Mouse (Mus musculus) liver, embryonic 14.5 days (tissue): ENCODE results near the gene Fas. TPM values are rescaled to one million over a fixed set of nuclear protein-coding genes. Genes with fewer than 3 reads are reported as not detected.

Experiments
- ATAC-seq: fragments of 200-750 bp; cut with Nextera tagmentation; 2 replicates; pipeline ENCODE4 v1.8.0; 2017; ENCODE audit warnings: moderate number of reproducible peaks, mild to moderate bottlenecking, moderate library complexity; ENCODE audit not compliant: insufficient read depth
- DNase-seq, 3 experiments: peaks; one replicate each; pipeline ENCODE4 v3.0.0-alpha.2; 2012 to 2013; ENCODE audit warnings: low read depth in 3 of 3, low spot score in 3 of 3
- H3K27ac ChIP-seq: fragments of 300-500 bp; sonication (generic); 2 replicates; pipeline ENCODE4 v1.5.1; 2014; ENCODE audit warnings: moderate library complexity, mild to moderate bottlenecking, control low read depth, inconsistent platforms
- H3K27me3 ChIP-seq: fragments of 300-500 bp; sonication (generic); 2 replicates; pipeline ENCODE4 v1.6.1; 2014; ENCODE audit warnings: mild to moderate bottlenecking, low read length, moderate library complexity; ENCODE audit not compliant: control insufficient read depth, insufficient read depth
- H3K36me3 ChIP-seq: fragments of 300-500 bp; sonication (generic); replicated peaks from 2 replicates; pipeline ENCODE4 v1.6.1; 2014; ENCODE audit warnings: low read depth; ENCODE audit not compliant: control insufficient read depth, insufficient read depth
- H3K4me1 ChIP-seq, 2 experiments: fragments of 200-500 bp in 1 of 2; fragments of 300-500 bp in 1 of 2; sonication (generic) in 1 of 2; replicated peaks; 2 replicates each; pipeline ENCODE4 v1.6.1; 2012 to 2014; ENCODE audit warnings: antibody characterized with exemption in 1 of 2, inconsistent platforms in 1 of 2, low read length in 1 of 2; ENCODE audit not compliant: control insufficient read depth in 2 of 2, insufficient read depth in 2 of 2
- H3K4me2 ChIP-seq: fragments of 300-500 bp; sonication (generic); 2 replicates; pipeline ENCODE4 v1.6.1; 2014; ENCODE audit warnings: low read depth, mild to moderate bottlenecking, control low read depth, moderate library complexity
- H3K4me3 ChIP-seq, 2 experiments: fragments of 200-500 bp in 1 of 2; fragments of 300-500 bp in 1 of 2; sonication (generic) in 1 of 2; 2 replicates each; pipeline ENCODE4 v1.5.1; 2012 to 2014; ENCODE audit warnings: low read depth in 2 of 2, low read length in 2 of 2, mild to moderate bottlenecking in 2 of 2, control low read depth in 1 of 2, inconsistent platforms in 1 of 2, moderate library complexity in 1 of 2; ENCODE audit not compliant: insufficient read depth in 1 of 2
- H3K9ac ChIP-seq: fragments of 300-500 bp; sonication (generic); replicated peaks from 2 replicates; pipeline ENCODE4 v1.6.1; 2014; ENCODE audit warnings: mild to moderate bottlenecking, control low read depth, moderate library complexity
- H3K9me3 ChIP-seq: fragments of 300-500 bp; sonication (generic); 2 replicates; pipeline ENCODE4 v1.6.1; 2016; ENCODE audit warnings: low read length, mixed read lengths; ENCODE audit not compliant: control insufficient read depth
- CTCF ChIP-seq: IDR thresholded peaks from 2 replicates; pipeline ENCODE4 v1.5.1; 2016; ENCODE audit warnings: antibody characterized with exemption, low read depth, control low read depth
- EP300 ChIP-seq: IDR thresholded peaks from 2 replicates; pipeline ENCODE4 v1.6.1; 2016; ENCODE audit warnings: antibody characterized with exemption, low read depth
- WGBS: fragments of 180-500 bp; shearing (Covaris S2); extraction: QIAGEN DNeasy Blood & Tissue Kit; methylation state at CpG from one replicate; pipeline ENCODE4 v1.1.7; 2014; ENCODE audit not compliant: insufficient replicate concordance; 5-methylcytosine and 5-hydroxymethylcytosine counted together
- polyA plus RNA-seq, 2 experiments: library from polyadenylated mRNA; depleted of rRNA in 1 of 2; stranded (reverse) in 1 of 2; unstranded in 1 of 2; fragments of >200 nt; fragmentation: Nextera tagmentation in 1 of 2; extraction: Ambion mirVana in 1 of 2; gene quantifications; 2 replicates each; pipeline versions ENCODE4 v1.2.1 to v1.2.3; 2012 to 2014

The Fas gene
- polyA plus RNA-seq, 2 experiments = 0.99 to 2.1 TPM

- Histone ChIP-seq H3K4me2 (no peak overlapping the region), H3K27ac (no peak overlapping the region), H3K4me3 (no peak overlapping the region), H3K27me3 (no peaks in the 10 kb centered on the region), H3K9me3 (no peaks in the 10 kb centered on the region), H3K4me1 (peaks cover 0 to 2% of the 10 kb centered on the region in 2 experiments; a peak in 1 of 4 replicates), H3K9ac (no peak overlapping the region), H3K36me3 (no peaks in the 10 kb centered on the region)
- ATAC-seq (no peak), DNase-seq (no peak)
- no peak for TF ChIP-seq CTCF
- no peak for TF ChIP-seq EP300
- WGBS = 71% methylated on average over 4 of the region's 4 CpGs
Observed at GRCm38 (mm10) chr19:34250621-34251020, 39.8 kb upstream of the Fas start.

- Histone ChIP-seq H3K27ac (no peak overlapping the region), H3K4me1 (peaks cover 0 to 2% of the 10 kb centered on the region in 2 experiments; a peak in 1 of 4 replicates), H3K36me3 (no peaks in the 10 kb centered on the region), H3K9ac (no peak overlapping the region), H3K4me2 (no peak overlapping the region), H3K27me3 (no peaks in the 10 kb centered on the region), H3K9me3 (no peaks in the 10 kb centered on the region), H3K4me3 (no peak overlapping the region)
- no peak for DNase-seq
- 65% methylated on average over 2 of the region's 2 CpGs for WGBS
- TF ChIP-seq CTCF (no peak), EP300 (no peak)
- no peak for ATAC-seq
Observed at GRCm38 (mm10) chr19:34251900-34252299, 38.6 kb upstream of the Fas start.

- Histone ChIP-seq H3K27me3 (no peaks in the 10 kb centered on the region), H3K36me3 (no peaks in the 10 kb centered on the region), H3K27ac (no peak overlapping the region), H3K9ac (no peak overlapping the region), H3K4me3 (no peak overlapping the region), H3K4me2 (no peak overlapping the region), H3K4me1 (peaks cover 0 to 2% of the 10 kb centered on the region in 2 experiments; a peak in 1 of 4 replicates), H3K9me3 (no peaks in the 10 kb centered on the region)
- no peak for DNase-seq
- ATAC-seq = no peak
- WGBS = 69% methylated on average over 9 of the region's 9 CpGs
- TF ChIP-seq CTCF = no peak
- no peak for TF ChIP-seq EP300
Observed at GRCm38 (mm10) chr19:34252450-34252849, 38.0 kb upstream of the Fas start.

GRCm38 (mm10) chr19:34254101-34254879, 36.2 kb upstream of the Fas start:
- H3K36me3 ChIP-seq = no peaks in the 10 kb centered on the region
- no peak overlapping the region for H3K4me2 ChIP-seq
- WGBS = 11% methylated on average over 14 of the region's 14 CpGs
- no peaks in the 10 kb centered on the region for H3K27me3 ChIP-seq
- no peak overlapping the region for H3K27ac ChIP-seq
- TF ChIP-seq EP300 = no peak
- no peak for TF ChIP-seq CTCF
- H3K9me3 ChIP-seq = no peaks in the 10 kb centered on the region
- ATAC-seq = no peak
- DNase-seq = no peak
- no peak overlapping the region for H3K4me3 ChIP-seq
- peaks cover 0 to 2% of the 10 kb centered on the region in 2 experiments; a peak in 1 of 4 replicates for H3K4me1 ChIP-seq
- H3K9ac ChIP-seq = no peak overlapping the region

- Histone ChIP-seq H3K9me3 (no peaks in the 10 kb centered on the region), H3K4me1 (peaks cover 0 to 2% of the 10 kb centered on the region in 2 experiments; a peak in 1 of 4 replicates), H3K27me3 (no peaks in the 10 kb centered on the region), H3K36me3 (no peaks in the 10 kb centered on the region), H3K9ac (no peak within 1 kb of the TSS), H3K4me2 (no peak within 1 kb of the TSS), H3K4me3 (no peak within 1 kb of the TSS), H3K27ac (no peak within 1 kb of the TSS)
- DNase-seq (no peak), ATAC-seq (no peak)
- TF ChIP-seq CTCF (no peak), EP300 (no peak)
- WGBS = 60% methylated on average over 16 of the region's 16 CpGs
Observed at GRCm38 (mm10) chr19:34254880-34255681, 35.4 kb upstream of the Fas start, which contains the start of gene Acta2. Acta2 (minus strand) TSS chr19:34255590.
